Mouse (Mus musculus) forelimb bud, embryonic 11.5 days (tissue): ENCODE data around the gene Olfr684.

Experiments used
- DNase-seq: peaks from one replicate; pipeline ENCODE4 v3.0.0-alpha.2; 2012; ENCODE audit warnings: low read depth, low spot score

Gene Olfr684

DNA sequence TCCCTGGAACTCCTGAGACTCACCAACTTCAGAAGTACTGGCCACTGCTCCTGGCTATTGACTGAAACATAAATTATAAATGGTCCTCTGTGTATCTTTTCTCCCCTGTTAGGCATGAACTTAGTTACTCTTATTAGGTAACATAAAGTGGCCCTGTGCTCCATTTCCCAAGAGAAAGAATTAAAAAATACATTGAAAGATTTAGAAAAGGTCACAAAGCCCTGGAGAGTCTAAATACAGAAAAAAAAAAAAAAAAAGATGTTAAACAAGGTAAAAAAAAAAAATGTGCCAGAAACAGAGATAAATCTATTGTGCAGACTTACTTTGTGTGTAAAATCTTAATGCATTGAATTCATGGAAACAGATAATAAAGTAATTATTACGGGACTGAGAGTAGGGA, at the start of gene Olfr684:
Olfr684 (minus strand) TSS at position 101 of the 400 bp plus-strand sequence.
- DNase-seq = no peak

DNA sequence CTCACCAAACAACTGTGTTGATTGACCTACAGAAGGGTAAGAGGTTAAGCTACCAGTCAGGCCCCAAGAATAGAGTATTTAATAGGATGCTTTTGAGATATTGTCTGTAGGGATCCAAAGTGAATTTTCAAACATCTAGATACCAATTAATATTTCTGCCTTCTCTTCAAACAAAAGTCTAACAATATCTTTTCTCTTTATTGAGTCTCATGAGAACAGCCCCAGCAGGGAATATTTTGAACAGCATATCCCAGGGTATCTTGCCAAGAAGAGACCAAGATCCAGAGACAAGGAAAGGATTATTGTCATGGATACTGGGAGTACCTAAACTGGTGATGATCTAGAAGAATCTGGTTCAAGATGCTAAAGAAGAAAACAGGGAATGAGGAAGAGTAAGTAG, 43.9 kb upstream of the Olfr684 start, which contains the start of gene Olfr686:
Olfr686 (minus strand) TSS at position 101 of the 400 bp plus-strand sequence.
- DNase-seq = no peak

DNA sequence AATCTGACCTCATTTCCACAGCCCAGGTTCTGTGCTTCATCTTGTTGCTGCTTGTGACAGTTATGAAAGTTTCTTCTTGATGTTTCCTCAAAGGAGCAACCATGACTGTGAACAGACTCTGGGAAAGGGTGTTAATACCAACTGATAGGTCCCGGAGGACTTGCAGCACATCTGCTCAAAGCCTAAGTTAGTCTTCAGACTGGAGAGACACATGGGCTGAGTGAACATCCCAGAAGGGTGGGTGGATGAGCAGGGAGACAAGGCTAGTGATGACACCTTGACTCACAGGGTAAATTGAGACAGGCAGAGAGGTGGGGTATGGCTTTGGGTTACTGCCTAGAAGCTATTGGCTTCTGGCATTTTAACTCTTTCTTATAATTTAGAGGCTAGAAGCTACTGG, 22.5 kb upstream of the Olfr684 start, which contains the start of gene Olfr685:
Olfr685 (minus strand) TSS at position 101 of the 400 bp plus-strand sequence.
- no peak for DNase-seq

DNA sequence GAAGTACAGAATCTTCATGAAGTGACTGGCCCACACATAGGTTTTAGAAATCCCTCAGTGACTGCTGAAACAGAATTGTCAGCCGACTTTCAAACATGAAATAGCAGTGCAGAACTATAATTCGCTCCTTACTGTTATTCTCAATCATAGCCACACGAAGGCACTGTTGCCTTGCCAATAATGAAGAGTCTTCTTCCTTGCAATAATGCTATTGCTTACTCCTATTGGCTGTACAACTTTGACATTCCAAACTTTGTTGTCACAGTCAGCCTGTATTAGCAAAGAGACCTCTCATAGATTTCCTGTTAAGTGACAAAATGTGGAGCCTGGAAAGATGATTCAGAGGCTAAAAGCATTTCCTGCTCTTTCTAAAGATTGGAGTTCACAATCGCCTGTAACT, 7.3 kb upstream of the Olfr684 start:
- DNase-seq = peak; percentile 1

DNA sequence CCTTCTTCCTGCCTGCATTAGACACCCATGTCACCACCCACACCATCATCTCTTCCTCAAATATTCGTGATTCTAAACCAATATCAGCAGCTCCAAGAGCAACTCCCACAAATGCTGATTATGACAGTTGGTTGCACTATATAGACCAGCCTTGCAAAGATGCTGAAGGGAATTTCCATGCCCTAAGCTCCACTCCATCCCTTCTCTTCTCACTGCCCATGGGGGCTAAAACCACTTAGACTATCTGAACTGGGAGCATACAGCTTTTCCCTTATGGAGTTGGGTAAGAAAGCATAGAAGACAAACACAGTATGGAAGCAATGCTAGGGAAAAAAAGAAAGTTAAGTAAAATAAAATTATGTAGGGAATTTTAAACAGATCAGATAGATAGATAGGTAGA, 16.5 kb downstream of the Olfr684 start, which contains the start of gene Olfr683:
Olfr683 (minus strand) TSS at position 101 of the 400 bp plus-strand sequence.
- no peak for DNase-seq

DNA sequence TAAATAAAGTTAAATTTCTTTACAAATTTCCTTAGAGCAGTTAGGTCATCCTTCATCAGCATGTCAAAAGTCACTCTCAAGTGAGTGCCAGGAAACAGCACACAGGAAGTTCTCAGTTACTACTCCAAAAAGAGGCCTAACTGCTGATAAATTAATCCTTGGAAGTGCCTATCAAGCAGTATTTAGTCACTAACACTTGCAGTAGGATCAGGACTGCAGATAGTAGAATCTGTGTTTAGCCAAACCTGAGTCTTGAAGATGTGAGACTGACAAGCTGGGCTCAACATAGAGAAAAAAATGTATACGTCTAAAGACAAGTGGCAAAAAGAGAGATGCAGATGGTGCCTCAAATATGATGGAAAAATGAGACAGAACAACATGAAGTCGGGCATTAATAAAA, 22.2 kb downstream of the Olfr684 start:
- no peak for DNase-seq

DNA sequence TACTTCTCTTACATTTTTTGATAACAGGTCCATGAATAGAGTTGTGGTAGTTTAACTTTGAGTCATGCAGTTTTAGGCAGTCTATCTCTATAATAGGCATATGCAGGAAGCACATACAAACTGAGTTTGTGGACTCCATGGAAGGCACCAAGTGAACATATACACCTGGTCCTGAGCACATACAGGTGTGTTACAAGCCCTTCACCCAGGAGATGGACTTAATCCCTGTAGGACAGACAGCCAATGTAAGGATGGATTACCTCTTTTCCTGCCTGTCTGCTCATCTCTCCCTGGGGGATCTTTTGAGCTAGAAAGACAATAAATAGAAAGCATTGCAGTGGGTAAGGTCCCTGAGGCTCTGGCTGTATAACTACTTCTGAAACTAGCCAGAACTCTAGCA, 46.9 kb downstream of the Olfr684 start, which contains the start of gene Olfr681:
Olfr681 (plus strand) TSS at position 301 of the 400 bp plus-strand sequence.
- DNase-seq = no peak
